Comparison of ENCODE assay signal across 25 mouse cellular contexts in the genomic region with DNA sequence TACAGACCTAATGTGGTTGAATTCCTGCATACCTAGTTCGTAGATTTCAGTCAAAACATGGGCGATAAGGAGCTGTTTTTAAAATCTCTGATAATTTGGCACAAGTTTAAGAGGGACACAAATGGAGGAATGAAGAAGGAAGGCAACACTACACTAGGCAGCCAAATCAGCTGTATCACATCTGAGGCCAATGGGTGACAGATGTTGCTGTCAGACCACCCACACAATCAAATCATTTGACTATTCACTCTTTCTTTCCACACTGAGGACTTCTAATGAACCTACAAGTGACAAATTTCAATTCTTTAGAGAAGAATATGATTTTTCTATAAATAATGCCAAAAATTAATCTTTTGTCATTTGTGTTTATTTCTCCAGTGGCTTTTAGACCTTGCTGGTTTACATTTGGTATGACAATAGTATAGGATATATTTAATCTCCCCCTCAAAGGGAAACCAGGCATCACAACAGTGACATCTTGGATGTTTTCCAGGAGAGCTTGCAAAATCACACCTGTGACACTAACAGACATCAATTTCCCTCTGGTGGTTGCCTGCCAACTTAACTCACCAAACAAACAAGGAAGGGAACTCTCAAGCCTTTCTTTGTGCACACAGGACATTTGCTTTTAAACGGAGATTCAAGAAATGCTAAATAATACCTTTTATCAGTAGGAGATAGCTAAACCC.
DNase-seq lines count a peak whose midpoint lies in the region; ATAC-seq and TF ChIP-seq lines count a peak whose summit lies in the region.
"Had no signal": no experiment of that assay in that cellular context is flagged by ENCODE, and none has a peak within 500 bp of the region (broad histone marks: within the 10 kb centered on the region; RNA-seq: fewer than 3 reads in every experiment).

No protein-coding gene starts in this region.

- ATAC-seq in lung, postnatal 0 days: no peak
- ATAC-seq: forebrain, embryonic 15.5 days; intestine, postnatal 0 days had no signal

- intact Hi-C loops in heart, postnatal 25 days (cut with DNase I): no loop called here

- H3K4me1 ChIP-seq in lung, postnatal 0 days (ENCODE audit: insufficient read depth, low read depth, low read length): no peaks in the 10 kb centered on the region
- H3K4me1 ChIP-seq in lung, adult 2 months (ENCODE audit: control insufficient read depth, insufficient read depth, low read length): no peaks in the 10 kb centered on the region; the same call in none of the 2 replicates
- H3K4me1 ChIP-seq in cerebellum, adult 2 months (ENCODE audit: control insufficient read depth, insufficient read depth, low read length): no peaks in the 10 kb centered on the region; the same call in 1 of the 2 replicates
- H3K4me1 ChIP-seq: forebrain, embryonic 15.5 days; hindbrain, embryonic 15.5 days; limb, embryonic 15.5 days; lung, embryonic 15.5 days; midbrain, embryonic 12.5 days had no signal

- no peak for TF ChIP-seq POLR2A in lung, adult 2 months (IDR thresholded peaks at IDR 0.05; ENCODE audit: borderline replicate concordance, extremely low read depth, low read depth, low read length)
- TF ChIP-seq POLR2A in cerebellum, adult 2 months (IDR thresholded peaks at IDR 0.05; ENCODE audit: borderline replicate concordance, insufficient read depth, low read length): no peak

- no peak overlapping the region for H3K9ac ChIP-seq in lung, postnatal 0 days (replicated peaks; ENCODE audit: low read depth)
- H3K9ac ChIP-seq: forebrain, embryonic 15.5 days; hindbrain, embryonic 15.5 days; limb, embryonic 15.5 days; lung, embryonic 15.5 days; midbrain, embryonic 12.5 days had no signal

- no peak overlapping the region for H3K4me3 ChIP-seq in lung, postnatal 0 days (ENCODE audit: low read depth, low read length)
- H3K4me3 ChIP-seq in lung, adult 2 months (replicated peaks; ENCODE audit: extremely low read depth, low read depth, low read length): no peak overlapping the region
- H3K4me3 ChIP-seq in cerebellum, adult 2 months (replicated peaks; ENCODE audit: insufficient read depth, low read depth, low read length): no peak overlapping the region
- H3K4me3 ChIP-seq: erythroblast, embryonic 14.5 days; forebrain, embryonic 15.5 days; heart, adult 2 months; hindbrain, embryonic 15.5 days; layer of hippocampus, adult 2 months; limb, embryonic 15.5 days; lung, embryonic 15.5 days; midbrain, embryonic 12.5 days; myocyte had no signal

- H3K4me2 ChIP-seq in lung, postnatal 0 days (replicated peaks; ENCODE audit: low read depth, low read length): no peak overlapping the region
- H3K4me2 ChIP-seq: forebrain, embryonic 15.5 days; hindbrain, embryonic 15.5 days; limb, embryonic 15.5 days; lung, embryonic 15.5 days; midbrain, embryonic 12.5 days had no signal

- no peaks in the 10 kb centered on the region for H3K27me3 ChIP-seq in lung, postnatal 0 days (replicated peaks; ENCODE audit: insufficient read depth, low read length)
- H3K27me3 ChIP-seq in cerebellum, adult 2 months (ENCODE audit: control insufficient read depth, insufficient read depth, low read length): no peaks in the 10 kb centered on the region
- H3K27me3 ChIP-seq: forebrain, embryonic 15.5 days; hindbrain, embryonic 15.5 days; limb, embryonic 15.5 days; lung, embryonic 15.5 days; midbrain, embryonic 12.5 days had no signal

- no peaks in the 10 kb centered on the region for H3K9me3 ChIP-seq in lung, postnatal 0 days (ENCODE audit: low read length)
- H3K9me3 ChIP-seq: forebrain, embryonic 15.5 days; hindbrain, embryonic 15.5 days; limb, embryonic 15.5 days; lung, embryonic 15.5 days; midbrain, embryonic 12.5 days had no signal

- H3K27ac ChIP-seq in lung, postnatal 0 days (ENCODE audit: low read length): no peak overlapping the region
- H3K27ac ChIP-seq in cerebellum, adult 2 months (ENCODE audit: insufficient read depth, low read length): no peak overlapping the region
- H3K27ac ChIP-seq: forebrain, embryonic 15.5 days; hindbrain, embryonic 15.5 days; layer of hippocampus, adult 2 months; limb, embryonic 15.5 days; lung, embryonic 15.5 days; midbrain, embryonic 12.5 days had no signal

- no peak for TF ChIP-seq CTCF in lung, postnatal 0 days (IDR thresholded peaks at IDR 0.05)
- no peak for TF ChIP-seq CTCF in lung, adult 2 months (IDR thresholded peaks at IDR 0.05; ENCODE audit: insufficient read depth, low read length)
- no peak for TF ChIP-seq CTCF in cerebellum, adult 2 months (IDR thresholded peaks at IDR 0.05; ENCODE audit: borderline replicate concordance, insufficient read depth, low read depth, low read length)

- TF ChIP-seq EP300 in lung, postnatal 0 days (IDR thresholded peaks at IDR 0.05): no peak

- 30% methylated on average over 3 of the region's 3 CpGs for WGBS in lung, postnatal 0 days
- 49% methylated on average over 3 of the region's 3 CpGs for WGBS in lung, adult 2 months
- WGBS in cerebellum, adult 2 months: 45% methylated on average over 3 of the region's 3 CpGs

- DNase-seq in heart, adult 18-20 months: peak; percentile 0 to 8
- DNase-seq in heart, postnatal 25 days (ENCODE audit: low spot score): no peak
- peak; percentile 16 for DNase-seq in lung, postnatal 0 days (ENCODE audit: low spot score)
- DNase-seq in lung, adult 2 months: no peak
- peak; percentile 20 to 71 for DNase-seq in cerebellum, adult 2 months
- DNase-seq in lung, postnatal 10 days: peak; percentile 14
- DNase-seq in layer of hippocampus, adult 11-12 months (ENCODE audit: low spot score): no peak
- no peak for DNase-seq in embryo, embryonic 10.5 days (ENCODE audit: low spot score)
- DNase-seq: adrenal gland, postnatal 10 days; B cell, adult 2 months; gastrocnemius, postnatal 14 days; heart, postnatal 4 days; kidney, postnatal 10 days; layer of hippocampus, postnatal 36 days; thymus, postnatal 4 days had no signal

- no peaks in the 10 kb centered on the region for H3K36me3 ChIP-seq in lung, postnatal 0 days (ENCODE audit: insufficient read depth, low read length)
- H3K36me3 ChIP-seq: forebrain, embryonic 15.5 days; hindbrain, embryonic 15.5 days; limb, embryonic 15.5 days; lung, embryonic 15.5 days; midbrain, embryonic 12.5 days had no signal

Comparison
In these comparisons a context has a peak if more than half of its experiments do, and no peak if none do; other contexts are left out.
1. DNase-seq: peak in heart, adult 18-20 months (2 of 2), lung, postnatal 0 days (single experiment), cerebellum, adult 2 months (2 of 2) and lung, postnatal 10 days (single experiment); none in heart, postnatal 25 days (single experiment), lung, adult 2 months (single experiment), layer of hippocampus, adult 11-12 months (single experiment) and embryo, embryonic 10.5 days (single experiment).